Mouse (Mus musculus): Measurements from ENCODE around the gene Pid1. TPM values are rescaled to one million over a fixed set of nuclear protein-coding genes. Genes with fewer than 3 reads are reported as not detected.

Pid1 gene
- polyA plus RNA-seq, 1 experiment from 2014 or later, result 38.9 TPM

- Histone ChIP-seq H3K4me1 (ENCODE audit: insufficient read depth) (0 out of 2 replicates have a peak, but pooled peaks cover 1% of the 10 kb centered on the region), H3K4me3 (ENCODE audit: low read depth, low read length) (no peak overlapping the region), H3K27me3 (ENCODE audit: insufficient read depth, low read length) (no peaks in the 10 kb centered on the region), H3K9me3 (ENCODE audit: low read length) (no peaks in the 10 kb centered on the region), H3K36me3 (replicated peaks; ENCODE audit: insufficient read depth, low read length) (no peaks in the 10 kb centered on the region), H3K27ac (ENCODE audit: low read depth) (no peak overlapping the region), H3K9ac (replicated peaks) (no peak overlapping the region), H3K4me2 (ENCODE audit: low read depth, low read length) (no peak overlapping the region)
- WGBS (ENCODE audit: insufficient replicate concordance), result 80% methylated on average over 2 of the region's 2 CpGs
- no peak for TF ChIP-seq EP300 (IDR thresholded peaks at IDR 0.05; ENCODE audit: low read depth)
- TF ChIP-seq CTCF (IDR thresholded peaks at IDR 0.05; ENCODE audit: low read depth), result no peak
- ATAC-seq, result no peak
- DNase-seq, result no peak
Observed at GRCm38 (mm10) chr1:84271712-84272200, 92.2 kb downstream of the Pid1 start.

- no peaks in the 10 kb centered on the region for H3K27me3 ChIP-seq (ENCODE audit: insufficient read depth, low read length)
- H3K9me3 ChIP-seq (ENCODE audit: low read length), result no peaks in the 10 kb centered on the region
- no peaks in the 10 kb centered on the region for H3K36me3 ChIP-seq (replicated peaks; ENCODE audit: insufficient read depth, low read length)
- DNase-seq (no peak), ATAC-seq (no peak)
- no peak overlapping the region for H3K9ac ChIP-seq (replicated peaks)
- H3K4me3 ChIP-seq (ENCODE audit: low read depth, low read length), result no peak overlapping the region
- WGBS (ENCODE audit: insufficient replicate concordance), result 68% methylated on average over 2 of the region's 2 CpGs
- H3K4me2 ChIP-seq (ENCODE audit: low read depth, low read length), result no peak overlapping the region
- TF ChIP-seq CTCF (IDR thresholded peaks at IDR 0.05; ENCODE audit: low read depth) (no peak), EP300 (IDR thresholded peaks at IDR 0.05; ENCODE audit: low read depth) (no peak)
- H3K27ac ChIP-seq (ENCODE audit: low read depth), result no peak overlapping the region
- peaks cover 7% of the 10 kb centered on the region; the same call in 1 of the 2 replicates for H3K4me1 ChIP-seq (ENCODE audit: insufficient read depth)
Observed at GRCm38 (mm10) chr1:84257656-84258055, 106.3 kb downstream of the Pid1 start.

- no peaks in the 10 kb centered on the region for H3K36me3 ChIP-seq (replicated peaks; ENCODE audit: insufficient read depth, low read length)
- H3K4me1 ChIP-seq (ENCODE audit: insufficient read depth), result peaks cover 6% of the 10 kb centered on the region; the same call in 1 of the 2 replicates
- peak overlapping the region; percentile 49; the same call in 1 of the 2 replicates for H3K27ac ChIP-seq (ENCODE audit: low read depth)
- no peak overlapping the region for H3K9ac ChIP-seq (replicated peaks)
- H3K9me3 ChIP-seq (ENCODE audit: low read length), result no peaks in the 10 kb centered on the region
- 51% methylated on average over 5 of the region's 5 CpGs for WGBS (ENCODE audit: insufficient replicate concordance)
- H3K27me3 ChIP-seq (ENCODE audit: insufficient read depth, low read length), result no peaks in the 10 kb centered on the region
- TF ChIP-seq CTCF (IDR thresholded peaks at IDR 0.05; ENCODE audit: low read depth) (no peak), EP300 (IDR thresholded peaks at IDR 0.05; ENCODE audit: low read depth) (no peak)
- H3K4me2 ChIP-seq (ENCODE audit: low read depth, low read length), result 0 out of 2 replicates have a peak overlapping the region, but pooled peaks have one; percentile 10
- ATAC-seq (no peak), DNase-seq (no peak)
- H3K4me3 ChIP-seq (ENCODE audit: low read depth, low read length), result no peak overlapping the region
Observed at GRCm38 (mm10) chr1:84254361-84254760, 109.6 kb downstream of the Pid1 start.

- no peaks in the 10 kb centered on the region for H3K27me3 ChIP-seq (ENCODE audit: insufficient read depth, low read length)
- H3K9me3 ChIP-seq (ENCODE audit: low read length), result no peaks in the 10 kb centered on the region
- peak overlapping the region; percentile 10; the same call in 1 of the 2 replicates for H3K4me2 ChIP-seq (ENCODE audit: low read depth, low read length)
- WGBS (ENCODE audit: insufficient replicate concordance), result 33% methylated on average over 3 of the region's 3 CpGs
- H3K4me1 ChIP-seq (ENCODE audit: insufficient read depth), result peaks cover 6% of the 10 kb centered on the region; the same call in 1 of the 2 replicates
- DNase-seq, result peak; percentile 31
- TF ChIP-seq EP300 (IDR thresholded peaks at IDR 0.05; ENCODE audit: low read depth) (no peak), CTCF (IDR thresholded peaks at IDR 0.05; ENCODE audit: low read depth) (no peak)
- no peak overlapping the region for H3K4me3 ChIP-seq (ENCODE audit: low read depth, low read length)
- peak; percentile 62 for ATAC-seq
- H3K36me3 ChIP-seq (replicated peaks; ENCODE audit: insufficient read depth, low read length), result no peaks in the 10 kb centered on the region
- H3K9ac ChIP-seq (replicated peaks), result no peak overlapping the region
- H3K27ac ChIP-seq (ENCODE audit: low read depth), result peak overlapping the region; percentile 51; the same call in 1 of the 2 replicates
Observed at GRCm38 (mm10) chr1:84253838-84254237, 110.1 kb downstream of the Pid1 start.

GRCm38 (mm10) chr1:84251205-84251604, 112.8 kb downstream of the Pid1 start:
- ATAC-seq (no peak), DNase-seq (no peak)
- no peak overlapping the region; the same call in 1 of the 2 replicates for H3K27ac ChIP-seq (ENCODE audit: low read depth)
- no peak overlapping the region for H3K9ac ChIP-seq (replicated peaks)
- H3K27me3 ChIP-seq (ENCODE audit: insufficient read depth, low read length), result no peaks in the 10 kb centered on the region
- no peaks in the 10 kb centered on the region for H3K36me3 ChIP-seq (replicated peaks; ENCODE audit: insufficient read depth, low read length)
- no peak overlapping the region for H3K4me2 ChIP-seq (ENCODE audit: low read depth, low read length)
- H3K4me1 ChIP-seq (ENCODE audit: insufficient read depth), result peaks cover 6% of the 10 kb centered on the region; the same call in 1 of the 2 replicates
- TF ChIP-seq EP300 (IDR thresholded peaks at IDR 0.05; ENCODE audit: low read depth) (no peak), CTCF (IDR thresholded peaks at IDR 0.05; ENCODE audit: low read depth) (no peak)
- 43% methylated on average over 1 of the region's 1 CpGs for WGBS (ENCODE audit: insufficient replicate concordance)
- no peak overlapping the region for H3K4me3 ChIP-seq (ENCODE audit: low read depth, low read length)
- H3K9me3 ChIP-seq (ENCODE audit: low read length), result no peaks in the 10 kb centered on the region

GRCm38 (mm10) chr1:84250770-84251169, 113.2 kb downstream of the Pid1 start:
- DNase-seq (no peak), ATAC-seq (no peak)
- H3K4me1 ChIP-seq (ENCODE audit: insufficient read depth), result peaks cover 6% of the 10 kb centered on the region; the same call in 1 of the 2 replicates
- no peak overlapping the region; the same call in 1 of the 2 replicates for H3K27ac ChIP-seq (ENCODE audit: low read depth)
- TF ChIP-seq CTCF (IDR thresholded peaks at IDR 0.05; ENCODE audit: low read depth) (no peak), EP300 (IDR thresholded peaks at IDR 0.05; ENCODE audit: low read depth) (no peak)
- H3K9me3 ChIP-seq (ENCODE audit: low read length), result no peaks in the 10 kb centered on the region
- WGBS (ENCODE audit: insufficient replicate concordance), result 86% methylated on average over 1 of the region's 1 CpGs
- no peaks in the 10 kb centered on the region for H3K36me3 ChIP-seq (replicated peaks; ENCODE audit: insufficient read depth, low read length)
- H3K4me2 ChIP-seq (ENCODE audit: low read depth, low read length), result no peak overlapping the region
- no peak overlapping the region for H3K9ac ChIP-seq (replicated peaks)
- no peaks in the 10 kb centered on the region for H3K27me3 ChIP-seq (ENCODE audit: insufficient read depth, low read length)
- H3K4me3 ChIP-seq (ENCODE audit: low read depth, low read length), result no peak overlapping the region

Data from liver, postnatal 0 days (tissue).